In the genomic region with DNA sequence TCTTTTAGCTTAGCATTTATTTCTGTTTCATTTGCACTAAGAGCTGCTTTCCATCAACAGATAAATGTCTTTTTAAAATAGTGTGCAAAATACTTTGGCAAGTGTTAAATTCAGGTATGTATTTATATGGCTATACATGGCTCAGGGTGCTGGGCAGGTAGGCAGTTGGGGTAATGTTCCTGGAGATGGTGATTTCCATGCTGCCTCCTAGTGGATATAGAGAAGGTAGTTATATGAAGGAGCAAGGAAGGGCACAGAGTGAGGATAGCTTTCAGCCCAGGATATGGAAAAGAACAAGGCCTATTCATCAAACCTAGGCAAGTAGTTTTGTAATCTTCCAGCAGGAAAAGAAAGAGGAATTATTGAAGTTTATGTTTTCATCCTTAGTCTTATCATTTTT, we compare ENCODE assay signal across 17 mouse cellular contexts.
DNase-seq lines count a peak whose midpoint lies in the region; ATAC-seq and TF ChIP-seq lines count a peak whose summit lies in the region.
"Had no signal": no experiment of that assay in that cellular context is flagged by ENCODE, and none has a peak within 500 bp of the region (broad histone marks: within the 10 kb centered on the region; RNA-seq: fewer than 3 reads in every experiment).

No protein-coding gene starts in this region.

- DNase-seq in cerebellum, adult 2 months: peak in 1 of 2 experiments; percentile 5
- no peak for DNase-seq in cerebellum, postnatal 25 days
- peak; percentile 32 for DNase-seq in lung, postnatal 0 days (ENCODE audit: low spot score)
- no peak for DNase-seq in lung, adult 18-20 months
- no peak for DNase-seq in urinary bladder, adult 18-20 months (ENCODE audit: low spot score in 2 of 2)
- no peak for DNase-seq in adrenal gland, adult 18-20 months (ENCODE audit: low spot score in 2 of 2)
- DNase-seq: adrenal gland, postnatal 25 days; kidney, adult 9 months; right cerebral cortex, adult 18-20 months; spleen, adult 18-20 months; thymus, postnatal 25 days had no signal

- H3K4me1 ChIP-seq in cerebellum, adult 2 months (ENCODE audit: control insufficient read depth, insufficient read depth, low read length): no peaks in the 10 kb centered on the region
- H3K4me1 ChIP-seq in intestine, postnatal 0 days (replicated peaks; ENCODE audit: control insufficient read depth, insufficient read depth, low read length): no peaks in the 10 kb centered on the region
- no peaks in the 10 kb centered on the region for H3K4me1 ChIP-seq in intestine, embryonic 15.5 days (replicated peaks)
- H3K4me1 ChIP-seq in lung, postnatal 0 days (ENCODE audit: insufficient read depth, low read depth, low read length): no peaks in the 10 kb centered on the region
- H3K4me1 ChIP-seq: hindbrain, embryonic 12.5 days; limb, embryonic 15.5 days; midbrain, embryonic 13.5 days had no signal

- ATAC-seq in intestine, postnatal 0 days: no peak
- ATAC-seq in intestine, embryonic 15.5 days: no peak
- ATAC-seq in lung, postnatal 0 days: no peak
- ATAC-seq: midbrain, embryonic 13.5 days had no signal

- H3K27me3 ChIP-seq in cerebellum, adult 2 months (ENCODE audit: control insufficient read depth, insufficient read depth, low read length): no peaks in the 10 kb centered on the region
- no peaks in the 10 kb centered on the region for H3K27me3 ChIP-seq in intestine, postnatal 0 days (replicated peaks; ENCODE audit: control insufficient read depth, insufficient read depth, low read length)
- no peaks in the 10 kb centered on the region for H3K27me3 ChIP-seq in intestine, embryonic 15.5 days (replicated peaks)
- H3K27me3 ChIP-seq in lung, postnatal 0 days (replicated peaks; ENCODE audit: insufficient read depth, low read length): no peaks in the 10 kb centered on the region
- H3K27me3 ChIP-seq: embryonic facial prominence, embryonic 13.5 days; hindbrain, embryonic 12.5 days; limb, embryonic 15.5 days; midbrain, embryonic 13.5 days had no signal

- TF ChIP-seq POLR2A in cerebellum, adult 2 months (IDR thresholded peaks at IDR 0.05; ENCODE audit: borderline replicate concordance, insufficient read depth, low read length): no peak

- H3K9ac ChIP-seq in intestine, postnatal 0 days (ENCODE audit: low read depth, low read length): no peak overlapping the region
- H3K9ac ChIP-seq in intestine, embryonic 15.5 days: no peak overlapping the region
- no peak overlapping the region for H3K9ac ChIP-seq in lung, postnatal 0 days (replicated peaks; ENCODE audit: low read depth)
- H3K9ac ChIP-seq: embryonic facial prominence, embryonic 13.5 days; hindbrain, embryonic 12.5 days; limb, embryonic 15.5 days; midbrain, embryonic 13.5 days had no signal

- no peaks in the 10 kb centered on the region for H3K9me3 ChIP-seq in intestine, postnatal 0 days (ENCODE audit: control insufficient read depth)
- no peaks in the 10 kb centered on the region for H3K9me3 ChIP-seq in intestine, embryonic 15.5 days
- H3K9me3 ChIP-seq in lung, postnatal 0 days (ENCODE audit: low read length): no peaks in the 10 kb centered on the region
- H3K9me3 ChIP-seq: embryonic facial prominence, embryonic 13.5 days; hindbrain, embryonic 12.5 days; limb, embryonic 15.5 days; midbrain, embryonic 13.5 days had no signal

- H3K36me3 ChIP-seq in intestine, postnatal 0 days (ENCODE audit: control insufficient read depth, insufficient read depth): no peaks in the 10 kb centered on the region
- no peaks in the 10 kb centered on the region for H3K36me3 ChIP-seq in intestine, embryonic 15.5 days
- no peaks in the 10 kb centered on the region for H3K36me3 ChIP-seq in lung, postnatal 0 days (ENCODE audit: insufficient read depth, low read length)
- H3K36me3 ChIP-seq: embryonic facial prominence, embryonic 13.5 days; hindbrain, embryonic 12.5 days; limb, embryonic 15.5 days; midbrain, embryonic 13.5 days had no signal

- no peak overlapping the region for H3K4me3 ChIP-seq in cerebellum, adult 2 months (replicated peaks; ENCODE audit: insufficient read depth, low read depth, low read length)
- no peak overlapping the region for H3K4me3 ChIP-seq in intestine, postnatal 0 days (ENCODE audit: low read depth, low read length)
- no peak overlapping the region for H3K4me3 ChIP-seq in intestine, embryonic 15.5 days (replicated peaks)
- H3K4me3 ChIP-seq in lung, postnatal 0 days (ENCODE audit: low read depth, low read length): no peak overlapping the region
- H3K4me3 ChIP-seq: embryonic facial prominence, embryonic 13.5 days; hindbrain, embryonic 12.5 days; limb, embryonic 15.5 days; midbrain, embryonic 13.5 days had no signal

- H3K27ac ChIP-seq in cerebellum, adult 2 months (ENCODE audit: insufficient read depth, low read length): no peak overlapping the region
- H3K27ac ChIP-seq in intestine, postnatal 0 days (ENCODE audit: low read depth, low read length): no peak overlapping the region
- no peak overlapping the region for H3K27ac ChIP-seq in intestine, embryonic 15.5 days
- H3K27ac ChIP-seq in lung, postnatal 0 days (ENCODE audit: low read length): no peak overlapping the region
- H3K27ac ChIP-seq: embryonic facial prominence, embryonic 13.5 days; hindbrain, embryonic 12.5 days; limb, embryonic 15.5 days; midbrain, embryonic 13.5 days had no signal

- TF ChIP-seq EP300 in lung, postnatal 0 days (IDR thresholded peaks at IDR 0.05): no peak

- H3K4me2 ChIP-seq in intestine, postnatal 0 days (replicated peaks; ENCODE audit: low read depth): no peak overlapping the region
- H3K4me2 ChIP-seq in intestine, embryonic 15.5 days (replicated peaks): no peak overlapping the region
- H3K4me2 ChIP-seq in lung, postnatal 0 days (replicated peaks; ENCODE audit: low read depth, low read length): no peak overlapping the region
- H3K4me2 ChIP-seq: embryonic facial prominence, embryonic 13.5 days; hindbrain, embryonic 12.5 days; limb, embryonic 15.5 days; midbrain, embryonic 13.5 days had no signal

- TF ChIP-seq CTCF in cerebellum, adult 2 months (IDR thresholded peaks at IDR 0.05; ENCODE audit: borderline replicate concordance, insufficient read depth, low read depth, low read length): 0 out of 2 replicates have a peak, but pooled peaks have one; percentile 30
- TF ChIP-seq CTCF in intestine, postnatal 0 days (IDR thresholded peaks at IDR 0.05; ENCODE audit: low read depth): peak; percentile 70
- peak; percentile 62 for TF ChIP-seq CTCF in lung, postnatal 0 days (IDR thresholded peaks at IDR 0.05)
